Mouse (Mus musculus) neural tube, embryonic 14.5 days (tissue): Measurements from ENCODE around the gene Asic2. TPM values are rescaled to one million over a fixed set of nuclear protein-coding genes. Genes with fewer than 3 reads are reported as not detected.

Experiments used
- ATAC-seq: fragments of 200-750 bp; cut with Nextera tagmentation; 2 replicates; pipeline ENCODE4 v1.8.0; 2017; ENCODE audit warnings: low read depth, mild to moderate bottlenecking, moderate TSS enrichment, moderate library complexity
- H3K27ac ChIP-seq: fragments of 300-500 bp; sonication (generic); 2 replicates; pipeline ENCODE4 v1.5.1; 2014; ENCODE audit warnings: low read depth, mild to moderate bottlenecking, control low read depth, low read length, moderate library complexity, mixed read lengths
- H3K27me3 ChIP-seq: fragments of 300-500 bp; sonication (generic); 2 replicates; pipeline ENCODE4 v1.6.1; 2014; ENCODE audit warnings: low read length; ENCODE audit not compliant: control insufficient read depth, insufficient read depth
- H3K36me3 ChIP-seq: fragments of 300-500 bp; sonication (generic); 2 replicates; pipeline ENCODE4 v1.6.1; 2014; ENCODE audit warnings: low read length, mixed read lengths; ENCODE audit not compliant: control insufficient read depth, insufficient read depth
- H3K4me1 ChIP-seq: fragments of 300-500 bp; sonication (generic); 2 replicates; pipeline ENCODE4 v1.6.1; 2014; ENCODE audit warnings: low read length; ENCODE audit not compliant: control insufficient read depth, insufficient read depth
- H3K4me2 ChIP-seq: fragments of 300-500 bp; sonication (generic); 2 replicates; pipeline ENCODE4 v1.6.1; 2014; ENCODE audit warnings: mild to moderate bottlenecking, low read depth, low read length, control low read depth
- H3K4me3 ChIP-seq: fragments of 300-500 bp; sonication (generic); 2 replicates; pipeline ENCODE4 v1.5.1; 2014; ENCODE audit warnings: low read depth, low read length, control low read depth, mixed read lengths
- H3K9ac ChIP-seq: fragments of 300-500 bp; sonication (generic); replicated peaks from 2 replicates; pipeline ENCODE4 v1.6.1; 2014; ENCODE audit warnings: low read depth, mild to moderate bottlenecking, control low read depth, low read length, mixed read lengths
- H3K9me3 ChIP-seq: fragments of 300-500 bp; sonication (generic); 2 replicates; pipeline ENCODE4 v1.6.1; 2016; ENCODE audit warnings: low read length; ENCODE audit not compliant: control insufficient read depth
- WGBS: fragments of 180-500 bp; shearing (Covaris S2); extraction: QIAGEN DNeasy Blood & Tissue Kit; methylation state at CpG from one replicate; pipeline ENCODE4 v1.1.7; 2014; 5-methylcytosine and 5-hydroxymethylcytosine counted together
- polyA plus RNA-seq: library from polyadenylated mRNA; unstranded; fragments of >200 nt; fragmentation: Nextera tagmentation; extraction: Ambion mirVana; gene quantifications from 2 replicates; pipeline ENCODE4 v1.2.1, GENCODE M21; 2014

Asic2 gene
- polyA plus RNA-seq, 1 experiment from 2014 or later: 16.2 TPM

GRCm38 (mm10) chr11:81115666-81116065 lies 852.6 kb downstream of the Asic2 start:
- ATAC-seq: no peak
- H3K27ac ChIP-seq: no peak overlapping the region
- H3K27me3 ChIP-seq: no peaks in the 10 kb centered on the region

GRCm38 (mm10) chr11:81111626-81112025 lies 856.6 kb downstream of the Asic2 start:
- Histone ChIP-seq H3K4me1 (no peaks in the 10 kb centered on the region), H3K4me2 (no peak overlapping the region), H3K4me3 (no peak overlapping the region), H3K27me3 (no peaks in the 10 kb centered on the region), H3K27ac (no peak overlapping the region), H3K9me3 (no peaks in the 10 kb centered on the region), H3K36me3 (no peaks in the 10 kb centered on the region), H3K9ac (no peak overlapping the region)
- ATAC-seq: no peak
- 69% methylated on average over 2 of the region's 2 CpGs for WGBS

More at GRCm38 (mm10) chr11:81115666-81116065, 852.6 kb downstream of the Asic2 start:
- H3K4me2 ChIP-seq: no peak overlapping the region
- 0 out of 2 replicates have a peak, but pooled peaks cover 8% of the 10 kb centered on the region for H3K4me1 ChIP-seq
- H3K9me3 ChIP-seq: no peaks in the 10 kb centered on the region
- H3K4me3 ChIP-seq: no peak overlapping the region
- H3K9ac ChIP-seq: no peak overlapping the region
- no peaks in the 10 kb centered on the region for H3K36me3 ChIP-seq
- 42% methylated on average over 9 of the region's 9 CpGs for WGBS

- WGBS: 46% methylated on average over 6 of the region's 6 CpGs
- no peaks in the 10 kb centered on the region for H3K36me3 ChIP-seq
- no peak overlapping the region for H3K9ac ChIP-seq
- no peak overlapping the region for H3K4me3 ChIP-seq
- no peak for ATAC-seq
- no peaks in the 10 kb centered on the region for H3K4me1 ChIP-seq
- H3K4me2 ChIP-seq: no peak overlapping the region
- H3K9me3 ChIP-seq: no peaks in the 10 kb centered on the region
- H3K27me3 ChIP-seq: no peaks in the 10 kb centered on the region
- H3K27ac ChIP-seq: no peak overlapping the region
Measured at GRCm38 (mm10) chr11:81110049-81110448, 858.2 kb downstream of the Asic2 start.

- Histone ChIP-seq H3K9me3 (no peaks in the 10 kb centered on the region), H3K9ac (no peak overlapping the region), H3K4me2 (no peak overlapping the region), H3K36me3 (no peaks in the 10 kb centered on the region), H3K27me3 (no peaks in the 10 kb centered on the region), H3K4me3 (no peak overlapping the region), H3K27ac (no peak overlapping the region), H3K4me1 (no peaks in the 10 kb centered on the region)
- ATAC-seq: no peak
- WGBS: 45% methylated on average over 1 of the region's 1 CpGs
Measured at GRCm38 (mm10) chr11:81106949-81107348, 861.3 kb downstream of the Asic2 start.

- 85% methylated on average over 6 of the region's 6 CpGs for whole genome bisulfite sequencing
- Histone ChIP-seq H3K36me3 (no peaks in the 10 kb centered on the region), H3K4me3 (no peak overlapping the region), H3K27ac (no peak overlapping the region), H3K9ac (no peak overlapping the region), H3K4me2 (no peak overlapping the region), H3K9me3 (no peaks in the 10 kb centered on the region), H3K4me1 (no peaks in the 10 kb centered on the region), H3K27me3 (no peaks in the 10 kb centered on the region)
- no peak for ATAC-seq
Measured at GRCm38 (mm10) chr11:81100829-81101228, 867.4 kb downstream of the Asic2 start.

GRCm38 (mm10) chr11:81096011-81096410 lies 872.2 kb downstream of the Asic2 start:
- Histone ChIP-seq H3K4me1 (no peaks in the 10 kb centered on the region), H3K4me3 (no peak overlapping the region), H3K27me3 (no peaks in the 10 kb centered on the region), H3K36me3 (no peaks in the 10 kb centered on the region), H3K4me2 (no peak overlapping the region), H3K27ac (no peak overlapping the region), H3K9ac (no peak overlapping the region), H3K9me3 (no peaks in the 10 kb centered on the region)
- 72% methylated on average over 6 of the region's 6 CpGs for WGBS
- no peak for ATAC-seq

- H3K27ac ChIP-seq: no peak overlapping the region
- H3K4me2 ChIP-seq: no peak overlapping the region
- no peaks in the 10 kb centered on the region for H3K36me3 ChIP-seq
- no peak overlapping the region for H3K9ac ChIP-seq
- H3K4me3 ChIP-seq: no peak overlapping the region
- no peaks in the 10 kb centered on the region for H3K27me3 ChIP-seq
- ATAC-seq: no peak
- 37% methylated on average over 8 of the region's 8 CpGs for WGBS
- H3K4me1 ChIP-seq: no peaks in the 10 kb centered on the region
- no peaks in the 10 kb centered on the region for H3K9me3 ChIP-seq
Measured at GRCm38 (mm10) chr11:81094581-81094980, 873.7 kb downstream of the Asic2 start.

GRCm38 (mm10) chr11:81092161-81092560 lies 876.1 kb downstream of the Asic2 start:
- WGBS: 82% methylated on average over 2 of the region's 2 CpGs
- Histone ChIP-seq H3K4me1 (no peaks in the 10 kb centered on the region), H3K4me3 (no peak overlapping the region), H3K36me3 (no peaks in the 10 kb centered on the region), H3K27ac (no peak overlapping the region), H3K9ac (no peak overlapping the region), H3K27me3 (no peaks in the 10 kb centered on the region), H3K4me2 (no peak overlapping the region), H3K9me3 (no peaks in the 10 kb centered on the region)
- ATAC-seq: no peak

GRCm38 (mm10) chr11:81083822-81084221 lies 884.4 kb downstream of the Asic2 start:
- H3K27me3 ChIP-seq: no peaks in the 10 kb centered on the region
- no peak for ATAC-seq
- no peak overlapping the region for H3K4me2 ChIP-seq
- no peak overlapping the region for H3K27ac ChIP-seq
- H3K9ac ChIP-seq: no peak overlapping the region
- WGBS: 74% methylated on average over 4 of the region's 4 CpGs
- no peak overlapping the region for H3K4me3 ChIP-seq
- no peaks in the 10 kb centered on the region for H3K4me1 ChIP-seq
- no peaks in the 10 kb centered on the region for H3K36me3 ChIP-seq
- no peaks in the 10 kb centered on the region for H3K9me3 ChIP-seq
